Mouse (Mus musculus) layer of hippocampus, postnatal 10 days (tissue): ENCODE results near the gene Pak1ip1. TPM values are rescaled to one million over a fixed set of nuclear protein-coding genes. Genes with fewer than 3 reads are reported as not detected.

Experiments
- total RNA-seq, 2 experiments: library from RNA; stranded (reverse); gene quantifications; 2 replicates each; pipeline ENCODE4 v1.2.3; 2021

The Pak1ip1 gene
- total RNA-seq, 2 experiments from 2014 or later = 34.8 to 34.9 TPM

Other genes starting within 250 kb of the Pak1ip1 start
- gene Gcnt2, start 141.3 kb upstream of the Pak1ip1 start, total RNA-seq = 10 to 100 TPM; 11.1 to 13.2 TPM
- gene Tmem14c, start 15.3 kb downstream of the Pak1ip1 start, total RNA-seq = 10 to 100 TPM; 66.6 to 75.7 TPM
- gene Mak, start 78.7 kb downstream of the Pak1ip1 start, total RNA-seq = 1 to 10 TPM; 1.1 to 2.0 TPM
- gene Gcm2, start 110.0 kb downstream of the Pak1ip1 start, total RNA-seq = not detected
- under 1 TPM in 1 of 2 experiments, not detected in 1; 0.18 TPM for gene Sycp2l, start 113.3 kb downstream of the Pak1ip1 start, total RNA-seq
- gene Elovl2, start 219.4 kb downstream of the Pak1ip1 start, total RNA-seq = 10 to 100 TPM; 42.1 to 44.2 TPM
- 100 to 1,000 TPM; 122 to 128 TPM for gene Smim13, start 248.8 kb downstream of the Pak1ip1 start, total RNA-seq